Mouse (Mus musculus) hindbrain, embryonic 13.5 days (tissue): Measurements from ENCODE around the gene Rln1. TPM values are rescaled to one million over a fixed set of nuclear protein-coding genes. Genes with fewer than 3 reads are reported as not detected.

Experiments
- ATAC-seq: fragments of 200-750 bp; cut with Nextera tagmentation; 2 replicates; pipeline ENCODE4 v1.8.0; 2017; ENCODE audit warnings: moderate TSS enrichment; ENCODE audit not compliant: low FRiP score
- H3K27ac ChIP-seq: fragments of 300-500 bp; sonication (generic); 2 replicates; pipeline ENCODE4 v1.5.1; 2015; ENCODE audit warnings: inconsistent platforms, mild to moderate bottlenecking, moderate library complexity
- H3K27me3 ChIP-seq: fragments of 300-500 bp; sonication (generic); 2 replicates; pipeline ENCODE4 v1.6.1; 2015; ENCODE audit warnings: mild to moderate bottlenecking, inconsistent platforms
- H3K36me3 ChIP-seq: fragments of 300-500 bp; sonication (generic); 2 replicates; pipeline ENCODE4 v1.6.1; 2015; ENCODE audit warnings: mild to moderate bottlenecking, inconsistent platforms
- H3K4me1 ChIP-seq: fragments of 300-500 bp; sonication (generic); replicated peaks from 2 replicates; pipeline ENCODE4 v1.6.1; 2015; ENCODE audit warnings: inconsistent platforms
- H3K4me2 ChIP-seq: fragments of 300-500 bp; sonication (generic); 2 replicates; pipeline ENCODE4 v1.6.1; 2015; ENCODE audit warnings: inconsistent platforms, mild to moderate bottlenecking, moderate library complexity
- H3K4me3 ChIP-seq: fragments of 300-500 bp; sonication (generic); 2 replicates; pipeline ENCODE4 v1.5.1; 2015; ENCODE audit warnings: mild to moderate bottlenecking, inconsistent platforms
- H3K9ac ChIP-seq: fragments of 300-500 bp; sonication (generic); 2 replicates; pipeline ENCODE4 v1.6.1; 2015; ENCODE audit warnings: mild to moderate bottlenecking, inconsistent platforms
- H3K9me3 ChIP-seq: fragments of 300-500 bp; sonication (generic); 2 replicates; pipeline ENCODE4 v1.6.1; 2016; ENCODE audit warnings: inconsistent platforms
- WGBS: fragments of 180-500 bp; shearing (Covaris S2); methylation state at CpG from one replicate; pipeline ENCODE4 v1.1.7; 2015; 5-methylcytosine and 5-hydroxymethylcytosine counted together
- polyA plus RNA-seq: library from polyadenylated mRNA; unstranded; fragments of >200 nt; fragmentation: Nextera tagmentation; extraction: Ambion mirVana; gene quantifications from 2 replicates; pipeline ENCODE4 v1.2.1, GENCODE M21; 2015

Rln1 gene
- polyA plus RNA-seq, 1 experiment from 2014 or later, result 2.3 TPM

DNA sequence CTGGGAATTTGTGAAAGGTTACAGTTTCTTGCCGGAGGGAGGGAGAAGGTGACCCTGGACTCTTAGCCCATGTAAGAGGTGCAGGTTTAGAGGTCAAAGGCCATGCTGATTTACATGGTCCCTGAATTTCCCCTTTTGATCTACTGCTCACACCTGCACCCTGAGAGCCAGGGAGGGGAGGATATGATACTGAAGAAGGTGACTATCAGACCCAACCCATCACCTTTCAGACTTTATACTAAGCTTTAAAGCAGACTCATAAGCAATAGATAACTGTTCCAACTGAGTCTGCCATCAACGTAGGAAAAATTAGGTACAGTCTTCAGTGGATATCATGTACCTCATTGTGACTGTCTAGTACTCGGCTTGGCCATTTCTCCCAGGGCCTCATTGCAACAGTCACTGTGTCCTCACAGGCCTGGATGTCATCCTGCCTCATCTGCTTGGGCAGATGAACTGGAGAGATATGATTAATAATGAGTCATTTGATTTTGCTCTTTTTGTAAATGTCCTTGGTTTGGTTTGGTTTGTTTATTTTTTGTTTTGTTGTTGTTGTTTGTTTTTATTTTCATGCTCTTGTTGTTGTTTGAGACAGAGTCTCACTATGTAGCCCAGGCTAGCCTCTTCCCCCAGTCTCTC lies 34.3 kb upstream of the Rln1 start:
- H3K27me3 ChIP-seq, result peaks cover 5% of the 10 kb centered on the region; the same call in 1 of the 2 replicates
- no peaks in the 10 kb centered on the region for H3K9me3 ChIP-seq
- no peak overlapping the region for H3K9ac ChIP-seq
- H3K27ac ChIP-seq, result no peak overlapping the region
- no peak overlapping the region for H3K4me3 ChIP-seq
- WGBS, result 79% methylated on average over 3 of the region's 3 CpGs
- peaks cover 4% of the 10 kb centered on the region; the same call in 1 of the 2 replicates for H3K4me1 ChIP-seq
- no peak overlapping the region for H3K4me2 ChIP-seq
- no peak for ATAC-seq
- H3K36me3 ChIP-seq, result no peaks in the 10 kb centered on the region

DNA sequence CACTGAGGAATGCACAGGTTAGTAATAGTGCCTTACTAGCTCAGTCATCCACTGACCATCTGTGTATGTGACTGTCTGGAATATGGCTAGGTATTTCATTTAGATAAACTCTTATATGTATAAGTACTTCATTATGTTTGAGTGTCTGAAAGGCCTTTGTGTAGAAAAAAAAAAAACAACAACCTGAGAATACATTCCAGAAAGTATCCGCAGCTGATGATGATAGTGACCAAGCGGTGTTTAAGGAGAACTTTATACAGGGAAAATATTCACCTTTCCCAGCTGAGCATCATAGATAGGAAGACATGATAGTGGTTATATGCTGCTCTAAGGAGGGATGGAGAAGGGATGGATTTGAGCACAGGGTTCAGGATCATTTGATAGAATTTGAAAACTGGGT lies 33.6 kb upstream of the Rln1 start:
- H3K27ac ChIP-seq, result no peak overlapping the region
- no peaks in the 10 kb centered on the region for H3K36me3 ChIP-seq
- H3K4me3 ChIP-seq, result no peak overlapping the region
- H3K27me3 ChIP-seq, result peaks cover 5% of the 10 kb centered on the region; the same call in 1 of the 2 replicates
- no peaks in the 10 kb centered on the region for H3K9me3 ChIP-seq
- WGBS, result 92% methylated on average over 2 of the region's 2 CpGs
- no peak overlapping the region for H3K4me2 ChIP-seq
- no peak overlapping the region for H3K9ac ChIP-seq
- no peak for ATAC-seq
- peaks cover 4% of the 10 kb centered on the region; the same call in 1 of the 2 replicates for H3K4me1 ChIP-seq

DNA sequence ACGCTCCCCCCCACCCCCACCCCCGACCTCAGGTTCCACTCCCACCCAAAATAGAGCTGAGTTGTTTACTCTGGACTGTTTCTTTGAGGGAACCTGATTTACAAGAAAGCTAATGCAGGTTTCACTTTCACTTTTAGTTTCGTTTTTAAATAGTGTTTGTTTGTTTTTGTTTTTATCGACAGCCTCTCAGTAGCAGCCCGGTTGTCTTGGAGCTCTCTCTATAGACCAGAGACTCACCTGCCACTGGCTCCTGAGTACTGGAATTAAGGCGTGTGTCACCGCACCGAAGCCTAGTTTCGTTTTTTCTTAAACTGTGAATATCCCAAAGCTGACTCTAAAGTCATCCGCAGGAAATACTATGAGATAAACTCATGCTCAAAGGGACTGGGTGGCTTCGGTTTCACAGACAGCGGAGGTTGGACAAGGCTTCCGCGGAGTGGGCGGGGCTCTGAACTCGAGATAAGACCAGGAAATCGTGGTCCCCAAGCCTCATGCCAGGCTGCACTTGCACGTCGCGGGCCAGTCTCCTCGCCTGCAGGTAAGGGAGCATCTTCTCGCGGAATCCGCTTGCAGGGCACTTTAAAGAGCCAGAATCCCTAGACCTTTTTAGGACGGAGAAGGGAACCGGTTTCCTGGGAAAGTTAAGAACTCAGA lies 32.6 kb upstream of the Rln1 start, which contains the start of the genes Plgrkt and Cd274:
TSS of gene Plgrkt (minus strand) at position 422 of the 654 bp plus-strand sequence.
TSS of gene Cd274 (plus strand) at position 487 of the 654 bp plus-strand sequence.
- 6% methylated on average over 26 of the region's 26 CpGs for WGBS
- peaks cover 5% of the 10 kb centered on the region; the same call in 1 of the 2 replicates for H3K27me3 ChIP-seq
- ATAC-seq, result no peak
- peak within 1 kb of the TSS; percentile 44 for H3K4me3 ChIP-seq
- peak within 1 kb of the TSS; percentile 71 for H3K4me2 ChIP-seq
- no peaks in the 10 kb centered on the region for H3K9me3 ChIP-seq
- H3K27ac ChIP-seq, result no peak within 1 kb of the TSS
- H3K36me3 ChIP-seq, result no peaks in the 10 kb centered on the region
- peak within 1 kb of the TSS; percentile 60 for H3K9ac ChIP-seq
- peaks cover 10% of the 10 kb centered on the region for H3K4me1 ChIP-seq

DNA sequence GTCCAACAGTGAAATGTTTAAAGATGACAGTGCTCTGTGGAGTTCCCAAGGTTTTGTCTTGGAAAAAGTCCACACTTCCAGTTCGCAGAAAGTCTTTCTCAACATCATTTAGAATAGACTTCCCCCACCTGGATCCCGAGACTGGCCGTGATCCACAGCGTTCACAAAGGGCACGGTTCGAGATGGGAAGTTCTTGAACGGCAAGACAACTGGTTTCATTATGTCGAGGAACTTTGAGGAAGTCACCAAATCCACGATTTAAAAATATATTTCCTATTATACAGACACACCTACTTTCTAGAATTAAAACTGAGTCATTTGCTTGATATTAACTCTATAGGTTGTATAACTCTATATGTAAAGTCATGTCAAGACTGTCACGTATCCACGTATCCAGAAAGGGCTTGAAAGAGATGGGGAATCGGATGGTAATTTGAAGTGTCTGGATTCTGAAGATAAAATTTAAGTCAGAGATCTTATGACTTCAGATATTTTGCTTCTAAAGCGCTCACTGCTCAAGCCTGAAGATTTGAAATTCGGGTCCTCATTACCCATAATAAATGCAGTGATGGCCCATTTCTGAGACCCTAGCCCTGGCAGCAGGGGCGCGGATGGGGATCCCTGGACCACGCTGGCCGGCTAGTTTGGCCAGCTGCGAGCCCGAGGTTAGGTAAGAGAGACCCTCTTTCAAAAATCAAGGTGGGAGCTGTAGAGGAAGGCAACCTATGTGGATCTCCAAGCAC lies 31.9 kb upstream of the Rln1 start:
- H3K4me1 ChIP-seq, result peaks cover 10% of the 10 kb centered on the region
- no peak overlapping the region for H3K27ac ChIP-seq
- no peak for ATAC-seq
- WGBS, result 60% methylated on average over 20 of the region's 20 CpGs
- peak overlapping the region; percentile 60; the same call in 1 of the 2 replicates for H3K9ac ChIP-seq
- H3K36me3 ChIP-seq, result no peaks in the 10 kb centered on the region
- H3K9me3 ChIP-seq, result no peaks in the 10 kb centered on the region
- peak overlapping the region; percentile 71 for H3K4me2 ChIP-seq
- H3K27me3 ChIP-seq, result peaks cover 5% of the 10 kb centered on the region; the same call in 1 of the 2 replicates
- H3K4me3 ChIP-seq, result peak overlapping the region; percentile 44

DNA sequence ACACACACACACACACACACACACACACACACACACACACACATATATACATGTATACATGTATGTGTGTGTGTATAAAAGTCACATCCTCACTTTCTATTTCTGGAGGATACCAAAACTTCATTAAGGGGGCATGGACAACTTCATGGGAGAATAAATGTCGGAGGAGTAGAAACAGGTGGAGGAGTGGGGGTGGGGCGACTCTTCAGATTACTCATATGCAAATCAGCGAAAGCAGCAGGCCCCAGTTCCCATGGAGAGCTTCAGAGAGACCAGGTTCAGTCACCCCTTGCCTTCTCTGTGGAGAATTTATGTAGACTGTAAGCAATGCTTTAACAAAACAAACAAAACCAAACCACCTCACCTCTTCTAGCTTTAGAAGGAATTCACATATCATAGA lies 30.6 kb upstream of the Rln1 start:
- ATAC-seq, result no peak
- H3K4me2 ChIP-seq, result no peak overlapping the region
- no peaks in the 10 kb centered on the region for H3K9me3 ChIP-seq
- H3K27me3 ChIP-seq, result peaks cover 5% of the 10 kb centered on the region; the same call in 1 of the 2 replicates
- no peak overlapping the region for H3K27ac ChIP-seq
- H3K9ac ChIP-seq, result no peak overlapping the region
- no peaks in the 10 kb centered on the region for H3K36me3 ChIP-seq
- H3K4me3 ChIP-seq, result no peak overlapping the region
- WGBS, result 19% methylated on average over 3 of the region's 3 CpGs
- peaks cover 23% of the 10 kb centered on the region for H3K4me1 ChIP-seq

DNA sequence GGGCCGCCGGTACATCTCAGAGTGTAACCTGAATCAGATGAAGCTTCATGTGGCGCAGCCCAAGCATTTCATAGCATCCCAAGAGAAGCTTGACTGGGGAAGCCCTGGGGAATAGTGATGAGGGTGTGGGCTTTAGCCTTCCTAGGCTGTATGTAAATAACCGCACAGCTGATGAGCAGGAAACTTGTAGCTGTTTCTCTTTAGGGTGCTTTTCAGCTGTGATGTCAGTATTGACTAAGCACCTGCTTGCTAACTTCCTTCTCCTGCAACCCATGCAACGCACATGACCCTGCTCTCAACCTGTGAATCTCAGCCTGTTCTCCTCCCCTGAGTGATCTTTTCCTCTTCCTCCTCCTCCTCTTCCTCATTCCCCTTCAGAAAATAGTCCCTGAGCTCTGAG lies 29.6 kb upstream of the Rln1 start:
- 76% methylated on average over 5 of the region's 5 CpGs for WGBS
- H3K4me2 ChIP-seq, result no peak overlapping the region
- peaks cover 1% of the 10 kb centered on the region for H3K36me3 ChIP-seq

DNA sequence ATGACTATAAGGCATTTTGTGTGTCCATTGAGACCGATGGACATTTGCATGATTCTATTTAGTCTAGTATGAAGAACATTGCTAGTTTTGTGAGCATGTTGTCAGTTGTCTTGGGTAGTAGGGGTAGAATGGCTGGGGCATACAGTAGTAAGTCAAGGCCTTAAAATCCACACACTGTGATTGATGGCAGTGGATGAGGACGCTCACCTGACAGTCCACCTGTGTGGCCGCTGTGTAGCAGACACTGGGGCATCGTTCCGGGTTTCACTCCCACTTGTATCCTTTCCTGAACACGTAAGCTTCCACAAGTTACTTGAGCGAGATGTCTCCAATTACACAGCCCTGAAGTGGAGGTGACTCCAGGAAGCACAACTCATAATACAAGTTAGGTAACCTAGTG lies 29.1 kb upstream of the Rln1 start:
- Histone ChIP-seq H3K4me1 (peaks cover 26% of the 10 kb centered on the region), H3K27ac (no peak overlapping the region), H3K36me3 (peaks cover 7% of the 10 kb centered on the region), H3K27me3 (peaks cover under 1% of the 10 kb centered on the region; the same call in 1 of the 2 replicates), H3K9ac (no peak overlapping the region), H3K4me2 (no peak overlapping the region), H3K9me3 (no peaks in the 10 kb centered on the region), H3K4me3 (no peak overlapping the region)
- 90% methylated on average over 7 of the region's 7 CpGs for WGBS
- ATAC-seq, result no peak

More for the DNA sequence above, 29.6 kb upstream of the Rln1 start:
- H3K4me1 ChIP-seq, result peaks cover 26% of the 10 kb centered on the region
- no peak overlapping the region for H3K27ac ChIP-seq
- no peak for ATAC-seq
- peaks cover 5% of the 10 kb centered on the region; the same call in 1 of the 2 replicates for H3K27me3 ChIP-seq
- no peak overlapping the region for H3K4me3 ChIP-seq
- H3K9ac ChIP-seq, result no peak overlapping the region
- no peaks in the 10 kb centered on the region for H3K9me3 ChIP-seq

DNA sequence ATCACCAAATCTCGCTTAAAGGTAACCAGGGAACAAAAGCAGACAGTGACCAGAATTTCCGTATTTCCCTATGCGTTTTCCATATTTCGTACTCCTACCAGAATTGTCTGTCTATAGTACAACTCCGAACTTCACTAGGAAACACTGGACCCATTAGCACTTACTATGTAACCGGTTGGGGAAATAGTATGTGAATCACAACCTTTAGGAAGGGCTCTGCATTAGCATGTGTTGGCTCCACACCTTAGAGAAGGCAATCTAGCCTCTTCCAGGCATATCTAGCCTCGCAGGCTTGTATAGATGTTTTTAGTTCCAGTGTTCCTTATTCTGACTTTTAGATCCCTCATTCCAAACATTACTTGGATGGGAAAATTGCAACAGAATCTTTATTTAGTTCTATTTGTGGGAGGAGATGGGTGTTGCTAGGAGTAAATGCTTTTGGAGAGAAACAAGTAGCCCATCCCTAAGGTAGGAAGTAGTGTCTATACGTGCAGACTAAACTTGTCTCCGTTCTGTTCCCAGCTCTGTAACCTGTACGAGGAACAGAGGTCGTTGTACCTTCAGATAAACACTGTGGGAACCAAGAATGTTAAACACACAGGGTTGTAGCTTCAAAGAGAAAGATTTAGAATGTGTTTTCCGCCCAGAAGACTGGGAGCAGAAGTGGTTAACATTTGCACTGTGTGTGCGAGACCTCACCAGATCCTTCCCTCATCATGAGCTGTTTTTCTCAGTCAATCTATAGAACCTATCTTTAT lies 27.9 kb upstream of the Rln1 start:
- WGBS, result 50% methylated on average over 13 of the region's 13 CpGs
- peak; percentile 60 for ATAC-seq
- Histone ChIP-seq H3K4me1 (peaks cover 23% of the 10 kb centered on the region), H3K36me3 (peaks cover 16% of the 10 kb centered on the region), H3K9me3 (no peaks in the 10 kb centered on the region), H3K9ac (peak overlapping the region; percentile 87), H3K4me2 (peak overlapping the region; percentile 64), H3K4me3 (peak overlapping the region; percentile 75), H3K27ac (peak overlapping the region; percentile 77), H3K27me3 (no peaks in the 10 kb centered on the region)

DNA sequence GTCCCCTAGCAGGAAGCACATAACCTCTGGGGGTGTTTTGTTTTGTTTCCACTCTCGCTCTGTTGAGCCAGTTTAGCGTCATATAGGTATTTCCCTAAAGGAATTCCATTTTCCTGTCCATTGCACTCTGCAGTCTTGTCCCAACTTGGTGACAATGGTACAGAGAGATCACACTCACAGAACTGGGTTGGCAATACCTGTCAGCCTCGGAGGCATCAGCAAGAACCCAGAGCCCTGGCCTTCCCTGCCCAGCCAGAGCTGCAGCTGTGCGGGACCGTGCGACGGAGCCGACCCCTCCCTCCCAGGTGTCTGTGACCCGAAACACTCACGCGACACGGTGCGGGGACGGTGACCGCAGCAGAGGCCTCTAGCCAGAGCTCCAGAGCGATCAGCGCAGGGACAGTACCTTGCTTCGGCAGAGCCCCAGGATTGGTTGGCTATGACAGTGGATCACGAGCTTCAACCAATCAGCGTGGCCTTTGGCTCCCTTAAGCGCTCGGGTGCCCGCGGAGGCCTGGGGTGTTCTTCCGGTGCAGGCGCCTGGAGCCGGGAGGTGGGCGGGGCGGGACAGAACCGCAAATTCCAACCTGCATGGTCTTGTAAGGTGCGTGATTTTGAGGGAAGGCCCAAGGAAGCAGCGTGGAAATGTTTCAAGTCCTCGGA lies 27.1 kb upstream of the Rln1 start:
- 2% methylated on average over 33 of the region's 33 CpGs for WGBS
- peak overlapping the region; percentile 77 for H3K27ac ChIP-seq
- ATAC-seq, result peak; percentile 100
- peak overlapping the region; percentile 87 for H3K9ac ChIP-seq
- peak overlapping the region; percentile 64 for H3K4me2 ChIP-seq
- peaks cover 19% of the 10 kb centered on the region for H3K36me3 ChIP-seq
- peak overlapping the region; percentile 75 for H3K4me3 ChIP-seq
- no peaks in the 10 kb centered on the region for H3K27me3 ChIP-seq
- H3K9me3 ChIP-seq, result no peaks in the 10 kb centered on the region
- H3K4me1 ChIP-seq, result peaks cover 22% of the 10 kb centered on the region

DNA sequence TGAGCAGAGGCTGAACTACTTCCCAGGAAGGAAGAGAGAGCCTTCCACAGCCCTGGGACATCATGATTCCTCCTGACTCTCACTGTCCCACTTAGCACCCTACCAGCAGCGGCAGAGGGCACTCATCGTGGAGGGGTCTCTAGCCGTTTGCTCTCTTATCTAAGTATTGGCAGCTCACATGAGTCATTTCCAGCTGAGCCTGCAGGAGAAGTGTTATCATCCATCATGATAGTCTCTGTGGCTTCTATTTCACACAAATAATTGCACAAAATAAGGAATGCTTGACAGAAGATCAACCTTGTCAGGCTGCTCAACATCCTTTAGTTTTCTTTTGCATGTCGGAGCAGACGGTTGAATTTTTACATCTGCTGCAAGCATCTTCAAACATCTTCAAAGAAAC lies 25.8 kb upstream of the Rln1 start:
- Histone ChIP-seq H3K27ac (no peak overlapping the region), H3K4me2 (peak overlapping the region; percentile 64), H3K4me3 (no peak overlapping the region), H3K9me3 (no peaks in the 10 kb centered on the region), H3K27me3 (no peaks in the 10 kb centered on the region), H3K9ac (0 out of 2 replicates have a peak overlapping the region, but pooled peaks have one; percentile 87), H3K4me1 (peaks cover 26% of the 10 kb centered on the region), H3K36me3 (peaks cover 23% of the 10 kb centered on the region)
- ATAC-seq, result no peak
- 83% methylated on average over 5 of the region's 5 CpGs for WGBS

DNA sequence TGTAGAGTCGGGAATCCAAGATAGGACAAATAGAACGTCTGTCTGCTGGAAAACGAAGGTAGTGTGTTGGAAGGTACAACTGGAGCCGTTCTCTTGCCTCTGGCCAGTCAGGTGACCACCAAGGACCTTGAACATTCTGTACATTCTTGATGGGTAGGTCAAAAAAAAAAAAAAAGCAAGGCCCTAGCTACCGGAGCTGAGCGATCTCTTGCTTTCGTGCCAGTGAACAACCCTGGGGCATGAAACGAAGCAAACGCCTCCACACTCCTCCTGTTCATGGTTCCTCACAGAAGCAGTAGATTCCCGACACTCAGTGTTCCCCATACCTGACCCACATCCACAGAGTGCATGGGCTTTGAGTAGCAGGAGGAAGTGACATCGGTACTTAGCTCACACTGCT lies 21.8 kb upstream of the Rln1 start:
- no peak overlapping the region for H3K27ac ChIP-seq
- H3K27me3 ChIP-seq, result no peaks in the 10 kb centered on the region
- no peak for ATAC-seq
- H3K4me1 ChIP-seq, result peaks cover 22% of the 10 kb centered on the region
- no peak overlapping the region for H3K9ac ChIP-seq
- H3K4me2 ChIP-seq, result no peak overlapping the region
- WGBS, result 93% methylated on average over 11 of the region's 11 CpGs
- H3K36me3 ChIP-seq, result peaks cover 26% of the 10 kb centered on the region
- H3K4me3 ChIP-seq, result no peak overlapping the region
- no peaks in the 10 kb centered on the region for H3K9me3 ChIP-seq
